Mouse (Mus musculus): ENCODE measurements around the gene Olfr1344. TPM values are rescaled to one million over a fixed set of nuclear protein-coding genes. Genes with fewer than 3 reads are reported as not detected.

The Olfr1344 gene
- polyA plus RNA-seq (2012; rRNA removed; ENCODE audit: low replicate concordance) = not detected in 2 replicates

GRCm38 (mm10) chr7:6438388-6438787 is at the start of gene Olfr1344:
Gene Olfr1344 (plus strand): TSS chr7:6438688.

GRCm38 (mm10) chr7:6397996-6398975 is 40.2 kb upstream of the Olfr1344 start, which contains the start of gene Smim17:
Gene Smim17 (plus strand): TSS chr7:6398715.

GRCm38 (mm10) chr7:6410043-6410442 is 28.4 kb upstream of the Olfr1344 start, which contains the start of gene Gm20715:
Gene Gm20715 (plus strand): TSS chr7:6410277.

GRCm38 (mm10) chr7:6455868-6456267 is 17.4 kb downstream of the Olfr1344 start, which contains the start of gene Olfr1336:
Gene Olfr1336 (plus strand): TSS chr7:6456168.

GRCm38 (mm10) chr7:6466951-6467350 is 28.5 kb downstream of the Olfr1344 start, which contains the start of gene Olfr1346:
Gene Olfr1346 (plus strand): TSS chr7:6467101.

GRCm38 (mm10) chr7:6486841-6487240 is 48.4 kb downstream of the Olfr1344 start, which contains the start of gene Olfr5:
Gene Olfr5 (minus strand): TSS chr7:6486941.

Other genes starting within 250 kb of the Olfr1344 start
- gene Galp, start 241.6 kb upstream of the Olfr1344 start, polyA plus RNA-seq (2012; rRNA removed; ENCODE audit: low replicate concordance) = not detected in 2 replicates
- not detected in 2 replicates for gene Zscan5b, start 216.4 kb upstream of the Olfr1344 start, polyA plus RNA-seq (2012; rRNA removed; ENCODE audit: low replicate concordance)
- not detected in 2 replicates for gene Epp13, start 186.0 kb upstream of the Olfr1344 start, polyA plus RNA-seq (2012; rRNA removed; ENCODE audit: low replicate concordance)
- gene Zfp667, start 152.1 kb upstream of the Olfr1344 start, polyA plus RNA-seq (2012; rRNA removed; ENCODE audit: low replicate concordance) = 0.12 TPM in 1 of 2 replicates, not detected in the other
- gene Zfp583, start 107.4 kb upstream of the Olfr1344 start, polyA plus RNA-seq (2012; rRNA removed; ENCODE audit: low replicate concordance) = not detected in 2 replicates
- gene Gm3854, start 94.9 kb upstream of the Olfr1344 start, polyA plus RNA-seq (2012; rRNA removed; ENCODE audit: low replicate concordance) = not detected in 2 replicates
- 0.02 TPM in 1 of 2 replicates, not detected in the other for gene Zfp78, start 75.4 kb upstream of the Olfr1344 start, polyA plus RNA-seq (2012; rRNA removed; ENCODE audit: low replicate concordance)
- gene Zfp28, start 55.4 kb upstream of the Olfr1344 start, polyA plus RNA-seq (2012; rRNA removed; ENCODE audit: low replicate concordance) = 0.18 and 0.23 TPM in 2 replicates
- gene Smim17, start 40.0 kb upstream of the Olfr1344 start, polyA plus RNA-seq (2012; rRNA removed; ENCODE audit: low replicate concordance) = not detected in 2 replicates
- gene Gm20715, start 28.4 kb upstream of the Olfr1344 start, polyA plus RNA-seq (2012; rRNA removed; ENCODE audit: low replicate concordance) = not detected in 2 replicates
- not detected in 2 replicates for gene Olfr1336, start 17.5 kb downstream of the Olfr1344 start, polyA plus RNA-seq (2012; rRNA removed; ENCODE audit: low replicate concordance)
- gene Olfr1346, start 28.4 kb downstream of the Olfr1344 start, polyA plus RNA-seq (2012; rRNA removed; ENCODE audit: low replicate concordance) = not detected in 2 replicates
- gene Olfr5, start 48.3 kb downstream of the Olfr1344 start, polyA plus RNA-seq (2012; rRNA removed; ENCODE audit: low replicate concordance) = not detected in 2 replicates
- gene Olfr1347, start 61.1 kb downstream of the Olfr1344 start, polyA plus RNA-seq (2012; rRNA removed; ENCODE audit: low replicate concordance) = not detected in 2 replicates
- gene Olfr1348, start 70.1 kb downstream of the Olfr1344 start, polyA plus RNA-seq (2012; rRNA removed; ENCODE audit: low replicate concordance) = not detected in 2 replicates
- gene Olfr1349, start 84.3 kb downstream of the Olfr1344 start, polyA plus RNA-seq (2012; rRNA removed; ENCODE audit: low replicate concordance) = not detected in 2 replicates
- not detected in 2 replicates for gene Olfr1350, start 126.2 kb downstream of the Olfr1344 start, polyA plus RNA-seq (2012; rRNA removed; ENCODE audit: low replicate concordance)

All from duodenum, adult 2 months (tissue).